Mouse (Mus musculus) CD4-positive naive resting alpha-beta T cell, adult 76 days (primary cell): ENCODE measurements around the gene Gm49333. TPM values are rescaled to one million over a fixed set of nuclear protein-coding genes. Genes with fewer than 3 reads are reported as not detected.

Experiments
- total RNA-seq: library from RNA; stranded (reverse); gene quantifications from one replicate; pipeline ENCODE4 v1.2.4, GENCODE M21; 2023

The Gm49333 gene
- total RNA-seq = not detected

GRCm38 (mm10) chr16:20611357-20612227 lies at the start of gene Gm49333, which contains the start of the genes Eef1akmt4 and Alg3:
TSS of gene Gm49333 (plus strand) at chr16:20611610.
TSS of gene Eef1akmt4 (plus strand) at chr16:20611593.
TSS of gene Alg3 (minus strand) at chr16:20611735.

DNA sequence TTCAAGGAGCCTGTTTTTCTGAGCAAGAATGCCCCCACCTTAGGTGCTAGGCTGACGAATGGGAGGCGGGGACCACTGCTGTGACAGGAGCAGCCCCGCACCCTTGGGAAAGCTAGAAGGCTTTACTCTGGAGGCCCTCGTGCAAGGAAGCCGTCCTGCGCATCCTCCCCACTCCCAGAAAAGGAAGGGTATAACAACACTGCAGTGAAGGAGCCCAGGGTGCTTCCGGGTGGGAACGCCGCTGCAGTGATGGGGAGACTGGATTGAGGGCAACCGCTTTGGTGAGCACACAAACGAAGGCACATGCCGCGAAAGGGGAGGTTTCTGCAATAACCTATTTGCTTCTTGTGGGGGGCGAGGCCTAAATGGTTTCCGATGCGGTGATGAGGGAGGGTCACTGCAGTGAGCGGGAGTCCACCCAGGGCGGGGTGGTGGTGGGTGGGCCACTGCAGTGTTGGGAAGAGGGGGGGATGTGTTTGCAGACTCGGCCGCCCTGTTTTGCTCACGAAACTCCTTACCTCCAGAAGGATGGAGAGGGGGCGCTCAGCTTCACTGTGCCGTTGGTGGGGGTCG lies 22.0 kb upstream of the Gm49333 start, which contains the start of gene Vwa5b2:
Gene Vwa5b2, plus strand, starts transcription at position 106 of the 573 bp plus-strand sequence.

GRCm38 (mm10) chr16:20621191-20621990 lies 10.0 kb downstream of the Gm49333 start, which contains the start of gene Camk2n2:
TSS of gene Camk2n2 (minus strand) at chr16:20621287.

DNA sequence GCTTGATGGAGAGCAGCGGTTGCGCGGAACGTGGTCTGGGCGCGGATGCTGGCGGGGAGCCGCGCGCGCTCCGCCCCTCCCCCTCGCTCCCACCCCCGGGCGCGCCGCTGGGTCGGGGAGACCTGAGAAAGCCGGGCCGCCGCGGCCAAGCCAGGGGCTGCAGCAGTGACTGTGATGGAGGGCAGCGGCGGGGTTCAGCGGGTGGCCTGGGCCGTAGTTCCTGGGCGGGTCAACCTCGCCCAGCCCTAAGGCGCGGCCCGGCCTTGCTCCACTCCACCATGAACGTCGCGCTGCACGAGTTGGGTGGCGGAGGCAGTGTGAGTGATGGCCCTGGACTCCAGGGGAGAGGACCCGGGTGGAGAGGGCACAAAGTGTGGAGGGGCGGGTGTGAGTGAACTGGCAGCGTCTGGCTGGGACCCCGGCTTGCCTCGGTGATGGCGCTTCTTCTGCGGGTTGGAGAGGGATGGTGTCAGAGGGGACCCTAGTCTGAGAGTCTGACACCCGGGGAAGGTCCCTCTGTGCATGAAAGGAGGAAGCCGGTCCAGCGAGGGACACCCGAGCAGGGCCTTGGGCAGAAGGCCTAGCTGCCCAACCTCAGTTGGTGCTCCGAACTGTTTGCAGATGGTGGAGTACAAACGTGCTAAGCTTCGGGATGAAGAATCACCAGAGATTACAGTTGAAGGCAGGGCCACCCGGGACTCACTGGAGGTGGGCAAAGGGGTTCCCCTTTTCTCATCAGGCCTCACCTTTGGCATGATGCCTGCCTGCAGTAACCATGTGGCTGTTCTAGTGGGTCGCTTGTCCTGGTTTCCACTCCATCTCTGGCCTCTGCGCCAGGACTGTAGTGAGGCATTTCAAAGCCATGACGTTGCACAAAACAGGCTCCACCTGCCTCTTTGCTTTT lies 18.6 kb downstream of the Gm49333 start, which contains the start of gene Ece2:
Gene Ece2, plus strand, starts transcription at position 98 of the 904 bp plus-strand sequence.

DNA sequence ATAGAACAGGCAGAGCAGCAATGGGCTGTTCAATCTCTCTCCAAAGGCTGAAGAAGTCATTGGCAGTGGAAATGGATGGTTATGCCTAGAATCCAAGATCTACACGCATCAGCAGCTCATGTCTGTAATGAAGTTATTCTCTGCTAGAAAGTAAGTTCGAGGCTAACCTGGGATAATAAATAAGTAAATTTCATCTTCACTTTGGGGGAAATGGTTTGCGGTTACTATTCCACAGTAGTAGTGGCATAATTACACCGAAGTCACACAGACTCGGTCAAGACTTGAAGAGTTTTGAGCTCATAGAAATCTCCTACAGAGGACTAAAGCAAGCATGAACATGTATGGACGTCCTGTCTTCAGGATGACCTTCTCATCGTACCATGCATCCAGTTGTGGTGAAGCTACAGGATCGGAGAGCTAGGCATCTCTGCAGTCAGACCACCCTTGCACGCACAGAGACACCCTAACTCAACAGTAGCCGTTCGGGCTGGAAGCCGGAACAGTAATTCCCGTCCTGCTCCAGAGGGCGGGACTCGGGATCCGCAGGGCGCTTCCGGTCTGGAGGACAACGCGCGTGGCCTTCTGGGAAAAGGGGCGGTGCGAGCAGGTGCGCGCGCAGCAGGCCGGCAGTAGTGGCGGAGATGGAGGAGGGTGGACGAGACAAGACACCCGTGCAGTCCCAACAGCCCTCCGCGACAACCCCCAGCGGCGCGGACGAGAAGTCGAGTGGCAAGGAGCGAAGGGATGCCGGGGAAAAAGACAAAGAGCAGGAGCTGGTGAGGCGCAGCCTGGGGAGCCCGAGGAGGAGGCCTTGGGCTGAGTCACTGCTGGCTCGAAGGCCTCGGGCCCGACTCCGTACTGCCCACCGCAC lies 39.9 kb downstream of the Gm49333 start, which contains the start of gene Psmd2:
Gene Psmd2, plus strand, starts transcription at position 577 of the 871 bp plus-strand sequence.

DNA sequence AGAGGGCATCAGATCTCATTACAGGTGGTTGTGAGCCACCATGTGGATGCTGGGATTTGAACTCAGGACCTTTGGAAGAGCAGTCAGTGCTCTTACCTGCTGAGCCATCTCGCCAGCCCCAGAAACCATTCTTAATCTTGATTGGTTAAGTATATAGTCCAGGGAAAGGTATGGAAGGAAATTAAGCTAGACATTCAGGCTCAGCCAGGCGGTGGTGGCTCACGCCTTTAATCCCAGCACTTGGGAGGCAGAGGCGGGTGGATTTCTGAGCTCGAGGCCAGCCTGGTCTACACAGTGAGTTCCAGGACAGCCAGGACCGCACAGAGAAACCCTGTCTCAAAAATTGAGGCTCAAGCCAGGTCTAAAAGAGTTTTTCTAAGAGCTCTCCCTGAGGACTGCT lies 56.6 kb downstream of the Gm49333 start, which contains the start of gene Eif4g1:
Gene Eif4g1, plus strand, starts transcription at position 301 of the 400 bp plus-strand sequence.

DNA sequence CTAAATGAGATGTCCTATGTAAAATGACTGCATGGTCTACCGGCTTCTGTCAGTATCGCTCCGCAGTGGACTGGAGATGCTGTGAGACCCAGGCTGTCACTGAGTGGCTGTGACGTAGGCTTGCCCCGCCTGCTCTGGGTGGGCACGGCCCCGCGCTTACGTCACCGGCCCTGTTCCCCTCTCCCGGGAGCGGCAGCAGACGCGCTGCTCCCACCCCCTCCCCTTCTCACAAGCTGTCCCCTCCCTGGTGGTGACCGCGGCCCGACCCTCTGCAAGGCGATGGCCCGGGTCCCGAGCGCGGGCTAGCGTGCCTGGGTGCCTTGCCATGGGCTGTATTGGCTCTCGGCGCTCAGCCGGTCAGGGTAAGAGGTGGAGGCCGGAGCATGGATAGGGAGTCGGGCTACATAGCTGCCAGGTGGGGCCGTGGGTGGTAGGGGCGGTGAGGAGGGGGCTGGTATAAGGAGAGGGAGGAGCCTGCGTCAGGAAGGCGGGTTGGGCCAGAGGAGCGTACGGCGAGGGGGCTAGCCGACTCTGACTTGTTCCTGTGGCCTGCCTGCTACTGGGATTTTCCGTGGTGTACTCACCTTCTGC lies 81.8 kb downstream of the Gm49333 start, which contains the start of gene Fam131a:
Gene Fam131a, plus strand, starts transcription at position 131 of the 591 bp plus-strand sequence.

Other genes starting within 250 kb of the Gm49333 start
- 64.7 TPM for gene Abcc5, start 185.2 kb upstream of the Gm49333 start, total RNA-seq
- gene Eif2b5, start 112.8 kb upstream of the Gm49333 start, total RNA-seq = 42.3 TPM
- 33.0 TPM for gene Dvl3, start 94.6 kb upstream of the Gm49333 start, total RNA-seq
- gene Ap2m1, start 76.1 kb upstream of the Gm49333 start, total RNA-seq = 157 TPM
- 106 TPM for gene Abcf3, start 63.0 kb upstream of the Gm49333 start, total RNA-seq
- gene Vwa5b2, start 22.1 kb upstream of the Gm49333 start, total RNA-seq = not detected
- gene Eef1akmt4, start within 50 bp of the Gm49333 start, total RNA-seq = 3.8 TPM
- gene Alg3, start 125 bp downstream of the Gm49333 start, total RNA-seq = 9.2 TPM
- 0.44 TPM for gene Camk2n2, start 9.7 kb downstream of the Gm49333 start, total RNA-seq
- gene Ece2, start 18.2 kb downstream of the Gm49333 start, total RNA-seq = not detected
- gene Psmd2, start 40.0 kb downstream of the Gm49333 start, total RNA-seq = 108 TPM
- 295 TPM for gene Eif4g1, start 56.7 kb downstream of the Gm49333 start, total RNA-seq
- gene Fam131a, start 81.6 kb downstream of the Gm49333 start, total RNA-seq = 1.1 TPM
- 20.8 TPM for gene Polr2h, start 106.1 kb downstream of the Gm49333 start, total RNA-seq
- 5.5 TPM for gene Clcn2, start 106.1 kb downstream of the Gm49333 start, total RNA-seq
- not detected for gene Chrd, start 121.5 kb downstream of the Gm49333 start, total RNA-seq
- not detected for gene Thpo, start 122.9 kb downstream of the Gm49333 start, total RNA-seq